Mouse (Mus musculus) ES-E14 (cell line): ENCODE results near the gene Mapk10. TPM values are rescaled to one million over a fixed set of nuclear protein-coding genes. Genes with fewer than 3 reads are reported as not detected.

Experiments
- DNase-seq: peaks from one replicate; pipeline ENCODE4 v3.0.0-alpha.2; 2013; ENCODE audit warnings: low read depth, low spot score
- H3K27ac ChIP-seq: 2 replicates; pipeline ENCODE4 v1.5.1; 2012; ENCODE audit warnings: low read depth, mild to moderate bottlenecking, low read length, moderate library complexity, mixed read lengths; ENCODE audit not compliant: poor library complexity, insufficient read depth, severe bottlenecking
- H3K36me3 ChIP-seq: 2 replicates; pipeline ENCODE4 v1.6.1; 2012; ENCODE audit warnings: mild to moderate bottlenecking, low read length, moderate library complexity, mixed read lengths; ENCODE audit not compliant: control insufficient read depth, poor library complexity, insufficient read depth, severe bottlenecking
- H3K4me1 ChIP-seq, 2 experiments: fragments of 150-350 bp in 1 of 2; sonication (generic) in 1 of 2; 2 replicates each; pipeline ENCODE4 v1.6.1; 2012; ENCODE audit warnings: low read length in 2 of 2, mild to moderate bottlenecking in 1 of 2, mixed read lengths in 1 of 2; ENCODE audit not compliant: control insufficient read depth in 2 of 2, insufficient read depth in 2 of 2, poor library complexity in 1 of 2
- H3K4me3 ChIP-seq, 2 experiments: fragments of 150-350 bp in 1 of 2; sonication (generic) in 1 of 2; 2 replicates each; pipeline ENCODE4 v1.5.1; 2012; ENCODE audit warnings: low read length in 2 of 2, low read depth in 1 of 2, mild to moderate bottlenecking in 1 of 2, mixed read lengths in 1 of 2; ENCODE audit not compliant: insufficient read depth in 1 of 2, poor library complexity in 1 of 2, severe bottlenecking in 1 of 2
- H3K9ac ChIP-seq: 2 replicates; pipeline ENCODE4 v1.6.1; 2012; ENCODE audit warnings: low read depth, mild to moderate bottlenecking, low read length, mixed read lengths; ENCODE audit not compliant: poor library complexity, insufficient read depth, severe bottlenecking
- H3K9me3 ChIP-seq: fragments of 150-350 bp; sonication (generic); 2 replicates; pipeline ENCODE4 v1.6.1; 2012; ENCODE audit warnings: low read depth, mild to moderate bottlenecking, low read length; ENCODE audit not compliant: control insufficient read depth, insufficient read depth
- CHD2 ChIP-seq: IDR thresholded peaks from 2 replicates; pipeline ENCODE4 v1.6.1; 2014; ENCODE audit warnings: mild to moderate bottlenecking, low read depth, low read length, inconsistent platforms
- HCFC1 ChIP-seq: IDR thresholded peaks from 2 replicates; pipeline ENCODE4 v1.6.1; 2012; ENCODE audit warnings: low read length, inconsistent platforms, borderline replicate concordance; ENCODE audit not compliant: insufficient read depth
- MAFK ChIP-seq: IDR thresholded peaks from 2 replicates; pipeline ENCODE4 v1.6.1; 2014; ENCODE audit warnings: mild to moderate bottlenecking, low read depth, low read length, inconsistent platforms; ENCODE audit not compliant: insufficient read depth
- ZC3H11A ChIP-seq: IDR thresholded peaks from 2 replicates; pipeline ENCODE4 v1.6.1; 2012; ENCODE audit warnings: low read depth, mild to moderate bottlenecking, inconsistent platforms, low read length, borderline replicate concordance
- ZNF384 ChIP-seq: IDR thresholded peaks from 2 replicates; pipeline ENCODE4 v1.6.1; 2012; ENCODE audit warnings: low read depth, low read length, inconsistent platforms
- in situ Hi-C, 2 experiments: fragments of 600-800 bp; cut with MboI; formaldehyde crosslinking; loops; one replicate each; pipeline ENCODE4 v1.15.1; 2025; ENCODE audit warnings: low sequenced_read_pairs in 2 of 2, inconsistent platforms in 1 of 2; ENCODE audit not compliant: unreplicated experiment in 2 of 2
- total RNA-seq: library from RNA; depleted of rRNA; stranded (reverse); fragments of 300-350 nt; gene quantifications from 2 replicates; pipeline ENCODE4 v1.2.3, GENCODE M21; 2012

The Mapk10 gene
- total RNA-seq, 1 experiment = 1.9 TPM

GRCm38 (mm10) chr5:102930161-102930560 is 281.0 kb downstream of the Mapk10 start:
- H3K4me1 ChIP-seq = no peaks in the 10 kb centered on the region
- in situ Hi-C loops = no loop called here
- DNase-seq = no peak
- H3K27ac ChIP-seq = no peak overlapping the region
- no peak overlapping the region for H3K9ac ChIP-seq
- H3K36me3 ChIP-seq = no peaks in the 10 kb centered on the region
- no peak overlapping the region for H3K4me3 ChIP-seq
- TF ChIP-seq CHD2 = no peak
- TF ChIP-seq MAFK = no peak
- TF ChIP-seq ZC3H11A = no peak
- no peak for TF ChIP-seq HCFC1
- TF ChIP-seq ZNF384 = no peak
- no peaks in the 10 kb centered on the region for H3K9me3 ChIP-seq

- H3K4me1 ChIP-seq = no peaks in the 10 kb centered on the region
- H3K36me3 ChIP-seq = no peaks in the 10 kb centered on the region
- no peak overlapping the region for H3K9ac ChIP-seq
- no peak overlapping the region for H3K4me3 ChIP-seq
- DNase-seq = no peak
- H3K27ac ChIP-seq = 0 out of 2 replicates have a peak overlapping the region, but pooled peaks have one; percentile 19
- H3K9me3 ChIP-seq = no peaks in the 10 kb centered on the region
- in situ Hi-C loops = no loop called here
- TF ChIP-seq CHD2 (no peak), ZNF384 (no peak), ZC3H11A (no peak), MAFK (no peak), HCFC1 (no peak)
These were observed 284.3 kb downstream of the Mapk10 start for GRCm38 (mm10) chr5:102926786-102927185.

GRCm38 (mm10) chr5:102920199-102920598 is 290.9 kb downstream of the Mapk10 start:
- H3K9ac ChIP-seq = no peak overlapping the region
- no peak for DNase-seq
- TF ChIP-seq MAFK (no peak), ZNF384 (no peak), CHD2 (no peak), HCFC1 (no peak)

GRCm38 (mm10) chr5:102905441-102906211 is 305.5 kb downstream of the Mapk10 start:
- H3K9me3 ChIP-seq = no peaks in the 10 kb centered on the region
- in situ Hi-C loops = no loop called here
- DNase-seq = peak; percentile 20
- no peaks in the 10 kb centered on the region for H3K36me3 ChIP-seq
- no peak overlapping the region for H3K27ac ChIP-seq
- no peak overlapping the region for H3K9ac ChIP-seq
- no peak overlapping the region for H3K4me3 ChIP-seq
- TF ChIP-seq CHD2 (no peak), MAFK (no peak), ZNF384 (no peak), HCFC1 (no peak), ZC3H11A (no peak)
- peaks cover 2% of the 10 kb centered on the region in 2 experiments; a peak in 1 of 4 replicates for H3K4me1 ChIP-seq

More at GRCm38 (mm10) chr5:102920199-102920598, 290.9 kb downstream of the Mapk10 start:
- H3K4me1 ChIP-seq = no peaks in the 10 kb centered on the region
- in situ Hi-C loops = no loop called here
- no peak overlapping the region for H3K27ac ChIP-seq
- no peaks in the 10 kb centered on the region for H3K36me3 ChIP-seq
- no peak overlapping the region for H3K4me3 ChIP-seq
- no peaks in the 10 kb centered on the region for H3K9me3 ChIP-seq
